Mouse (Mus musculus): Measurements from ENCODE around the gene Bscl2. TPM values are rescaled to one million over a fixed set of nuclear protein-coding genes. Genes with fewer than 3 reads are reported as not detected.
A peak's percentile ranks its signal among the peaks of the same experiment; 100 is the strongest.

The Bscl2 gene
- polyA plus RNA-seq, 1 experiment: not detected

DNA sequence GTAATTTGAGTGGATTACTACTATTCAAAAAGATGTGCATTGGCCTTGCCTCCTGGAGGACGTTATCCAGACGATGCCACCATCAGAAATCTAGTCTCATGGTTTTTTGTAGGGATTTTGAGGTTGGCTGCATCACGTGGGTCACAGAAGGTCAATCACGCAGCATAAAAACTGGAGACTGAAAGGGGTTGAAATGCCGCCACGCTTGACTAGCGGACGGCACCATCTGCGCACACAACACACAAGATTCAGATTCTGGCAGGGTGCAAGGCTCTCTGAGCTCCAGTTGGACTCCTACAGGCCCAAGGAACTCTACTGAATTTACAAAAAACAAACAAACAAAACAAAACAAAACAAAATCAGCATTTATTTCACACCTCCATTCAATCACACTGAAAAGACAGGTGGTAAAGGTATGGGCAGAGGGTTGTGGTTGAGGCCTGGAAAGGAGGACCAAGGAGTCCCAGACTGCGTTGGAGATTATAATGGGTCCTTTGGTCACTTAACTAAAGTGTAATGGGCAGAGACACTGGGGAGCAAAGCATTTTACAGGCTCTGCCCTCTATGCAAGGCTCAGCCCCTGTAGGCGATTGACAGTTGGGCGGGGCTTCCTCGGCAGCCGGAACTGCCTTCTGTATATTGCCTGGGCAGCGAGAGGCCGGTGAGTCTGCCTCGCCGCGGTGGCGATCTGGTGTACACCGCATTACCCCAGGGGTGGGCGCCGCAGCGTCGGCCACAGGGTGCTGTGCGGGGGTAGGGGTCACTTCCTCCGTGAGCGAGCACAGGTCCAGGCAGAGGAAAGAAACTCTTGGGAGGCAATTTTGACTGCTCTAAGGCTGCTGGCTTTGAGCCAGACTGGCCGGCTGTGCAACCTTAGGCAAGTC lies 2.9 kb downstream of the Bscl2 start:
- H3K27ac ChIP-seq (ENCODE audit: insufficient read depth, low read depth, low read length): peak overlapping the region; percentile 92
- H3K4me1 ChIP-seq (ENCODE audit: control insufficient read depth, insufficient read depth, low read length): peaks cover 10% of the 10 kb centered on the region
- TF ChIP-seq POLR2A (IDR thresholded peaks at IDR 0.05; ENCODE audit: insufficient read depth, low read depth, low read length) (no peak), CTCF (IDR thresholded peaks at IDR 0.05; ENCODE audit: insufficient read depth, low read depth, low read length) (no peak)
- H3K4me3 ChIP-seq (ENCODE audit: insufficient read depth, low read depth, low read length): peak overlapping the region; percentile 62
- WGBS: 9% methylated on average over 29 of the region's 29 CpGs

GRCm38 (mm10) chr19:8841012-8841411 lies 3.7 kb downstream of the Bscl2 start:
- 80% methylated on average over 7 of the region's 7 CpGs for WGBS
- TF ChIP-seq CTCF (IDR thresholded peaks at IDR 0.05; ENCODE audit: insufficient read depth, low read depth, low read length) (no peak), POLR2A (IDR thresholded peaks at IDR 0.05; ENCODE audit: insufficient read depth, low read depth, low read length) (no peak)
- Histone ChIP-seq H3K4me1 (ENCODE audit: control insufficient read depth, insufficient read depth, low read length) (peaks cover 10% of the 10 kb centered on the region), H3K4me3 (ENCODE audit: insufficient read depth, low read depth, low read length) (peak overlapping the region; percentile 62), H3K27ac (ENCODE audit: insufficient read depth, low read depth, low read length) (no peak overlapping the region)

- WGBS: 90% methylated on average over 6 of the region's 6 CpGs
These were observed 5.7 kb downstream of the Bscl2 start for GRCm38 (mm10) chr19:8842961-8843360.

DNA sequence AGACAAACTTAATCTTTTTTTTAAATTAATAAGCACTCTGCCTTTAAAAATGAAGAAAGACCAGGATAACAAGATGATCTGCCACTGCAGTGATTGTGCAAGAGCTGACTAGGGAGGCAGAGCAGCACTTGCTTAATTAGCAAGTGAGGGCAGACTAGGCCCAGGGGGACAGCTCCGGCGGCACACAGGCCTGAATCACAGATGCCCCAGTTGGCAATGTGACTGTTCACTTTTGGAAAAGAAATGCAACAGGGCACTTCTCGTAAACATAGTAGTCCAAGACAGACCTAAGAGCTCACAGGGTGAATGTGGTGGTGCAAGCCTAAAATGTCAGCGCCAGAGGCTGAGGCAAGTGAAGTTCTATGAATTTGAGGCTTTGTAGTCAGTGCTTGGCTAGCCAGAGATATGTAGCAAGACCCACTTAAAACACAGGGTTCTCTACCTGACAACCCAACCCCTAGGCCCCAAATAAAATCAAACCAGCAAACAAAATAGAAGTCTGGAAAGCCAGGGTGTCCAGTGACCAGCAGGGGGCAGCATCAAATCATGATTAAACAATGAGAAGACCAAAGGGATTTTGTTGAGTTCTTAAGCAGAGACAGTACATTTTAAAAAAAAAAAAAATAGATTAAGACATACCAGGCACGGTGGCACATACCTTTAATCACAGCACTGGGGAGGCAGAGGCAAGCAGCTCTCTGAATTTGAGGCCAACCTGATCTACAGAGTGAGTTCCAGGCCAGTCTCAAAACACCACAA lies 7.3 kb downstream of the Bscl2 start:
- no peak overlapping the region for H3K4me3 ChIP-seq (ENCODE audit: insufficient read depth, low read depth, low read length)
- peaks cover 10% of the 10 kb centered on the region for H3K4me1 ChIP-seq (ENCODE audit: control insufficient read depth, insufficient read depth, low read length)
- no peak for TF ChIP-seq CTCF (IDR thresholded peaks at IDR 0.05; ENCODE audit: insufficient read depth, low read depth, low read length)
- no peak for TF ChIP-seq POLR2A (IDR thresholded peaks at IDR 0.05; ENCODE audit: insufficient read depth, low read depth, low read length)
- H3K27ac ChIP-seq (ENCODE audit: insufficient read depth, low read depth, low read length): no peak overlapping the region
- WGBS: 38% methylated on average over 5 of the region's 5 CpGs

More at GRCm38 (mm10) chr19:8842961-8843360, 5.7 kb downstream of the Bscl2 start:
- TF ChIP-seq POLR2A (IDR thresholded peaks at IDR 0.05; ENCODE audit: insufficient read depth, low read depth, low read length) (no peak), CTCF (IDR thresholded peaks at IDR 0.05; ENCODE audit: insufficient read depth, low read depth, low read length) (no peak)
- Histone ChIP-seq H3K4me1 (ENCODE audit: control insufficient read depth, insufficient read depth, low read length) (peaks cover 10% of the 10 kb centered on the region), H3K27ac (ENCODE audit: insufficient read depth, low read depth, low read length) (no peak overlapping the region), H3K4me3 (ENCODE audit: insufficient read depth, low read depth, low read length) (no peak overlapping the region)

GRCm38 (mm10) chr19:8848356-8848755 lies 11.1 kb downstream of the Bscl2 start:
- TF ChIP-seq CTCF (IDR thresholded peaks at IDR 0.05; ENCODE audit: insufficient read depth, low read depth, low read length): no peak
- Histone ChIP-seq H3K27ac (ENCODE audit: insufficient read depth, low read depth, low read length) (no peak overlapping the region), H3K4me3 (ENCODE audit: insufficient read depth, low read depth, low read length) (no peak overlapping the region), H3K4me1 (ENCODE audit: control insufficient read depth, insufficient read depth, low read length) (peaks cover 11% of the 10 kb centered on the region)
- WGBS: 85% methylated on average over 5 of the region's 5 CpGs

GRCm38 (mm10) chr19:8850402-8850901 lies 13.2 kb downstream of the Bscl2 start, which contains the start of gene Lrrn4cl:
Gene Lrrn4cl, plus strand, starts transcription at chr19:8850768.
- peaks cover 11% of the 10 kb centered on the region for H3K4me1 ChIP-seq (ENCODE audit: control insufficient read depth, insufficient read depth, low read length)
- no peak for TF ChIP-seq POLR2A (IDR thresholded peaks at IDR 0.05; ENCODE audit: insufficient read depth, low read depth, low read length)
- no peak for TF ChIP-seq CTCF (IDR thresholded peaks at IDR 0.05; ENCODE audit: insufficient read depth, low read depth, low read length)
- no peak within 1 kb of the TSS for H3K27ac ChIP-seq (ENCODE audit: insufficient read depth, low read depth, low read length)
- WGBS: 19% methylated on average over 7 of the region's 7 CpGs
- no peak within 1 kb of the TSS for H3K4me3 ChIP-seq (ENCODE audit: insufficient read depth, low read depth, low read length)

DNA sequence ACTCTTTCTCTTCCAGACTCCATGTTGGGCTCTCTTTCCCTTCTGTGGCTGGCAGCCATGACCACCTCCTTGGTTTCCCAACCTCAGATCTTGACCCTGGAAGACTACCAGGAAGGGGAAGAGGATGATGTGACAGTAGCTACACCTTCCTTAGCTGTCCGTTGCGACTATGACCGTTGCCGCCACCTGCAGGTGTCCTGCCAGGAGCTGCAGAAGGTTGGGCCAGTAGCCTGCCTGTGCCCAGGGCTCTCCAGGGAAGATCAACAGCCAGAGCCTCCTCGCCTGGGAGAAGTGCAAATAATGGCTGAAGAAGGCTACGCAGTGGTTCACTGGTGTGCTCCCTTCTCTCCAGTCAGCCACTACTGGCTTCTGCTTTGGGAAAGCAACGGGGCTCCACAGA lies 14.4 kb downstream of the Bscl2 start:
- no peak overlapping the region for H3K27ac ChIP-seq (ENCODE audit: insufficient read depth, low read depth, low read length)
- TF ChIP-seq POLR2A (IDR thresholded peaks at IDR 0.05; ENCODE audit: insufficient read depth, low read depth, low read length) (no peak), CTCF (IDR thresholded peaks at IDR 0.05; ENCODE audit: insufficient read depth, low read depth, low read length) (no peak)
- H3K4me1 ChIP-seq (ENCODE audit: control insufficient read depth, insufficient read depth, low read length): peaks cover 11% of the 10 kb centered on the region
- H3K4me3 ChIP-seq (ENCODE audit: insufficient read depth, low read depth, low read length): no peak overlapping the region
- WGBS: 63% methylated on average over 7 of the region's 7 CpGs

DNA sequence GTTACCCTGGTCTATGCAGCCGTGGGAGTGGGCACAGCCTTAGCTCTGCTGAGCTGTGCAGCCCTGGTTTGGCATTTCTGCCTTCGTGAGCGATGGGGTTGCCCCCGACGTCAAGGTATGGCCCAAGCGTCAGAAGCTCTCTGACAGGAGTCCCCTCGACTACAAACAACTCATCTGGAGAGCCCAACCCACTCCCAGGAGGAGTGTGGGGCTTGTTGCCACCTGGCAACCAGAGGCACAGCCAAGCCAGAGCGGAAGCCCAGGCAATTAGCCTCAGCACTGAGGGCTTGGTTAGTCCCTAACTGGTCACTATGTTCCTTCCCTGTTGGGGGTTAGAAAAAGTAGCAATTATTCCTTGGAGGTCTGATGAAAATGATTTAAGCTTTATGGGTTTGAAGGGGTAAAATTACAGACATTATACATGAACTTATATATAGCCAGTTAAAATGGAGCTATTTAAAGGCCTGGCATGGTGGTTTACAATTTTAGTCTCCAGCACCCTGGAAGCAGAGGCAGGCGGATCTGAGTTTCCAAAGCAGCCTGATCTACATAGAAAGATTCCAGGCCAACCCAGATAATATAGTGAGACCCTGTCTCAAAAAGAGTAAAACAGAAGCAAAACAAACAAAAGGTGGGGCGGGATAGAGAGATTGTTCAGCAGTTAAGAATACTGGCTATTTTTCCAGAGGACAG lies 15.1 kb downstream of the Bscl2 start:
- Histone ChIP-seq H3K4me3 (ENCODE audit: insufficient read depth, low read depth, low read length) (no peak overlapping the region), H3K27ac (ENCODE audit: insufficient read depth, low read depth, low read length) (no peak overlapping the region), H3K4me1 (ENCODE audit: control insufficient read depth, insufficient read depth, low read length) (peaks cover 11% of the 10 kb centered on the region)
- WGBS: 59% methylated on average over 10 of the region's 10 CpGs
- TF ChIP-seq CTCF (IDR thresholded peaks at IDR 0.05; ENCODE audit: insufficient read depth, low read depth, low read length) (no peak), POLR2A (IDR thresholded peaks at IDR 0.05; ENCODE audit: insufficient read depth, low read depth, low read length) (no peak)
